Mouse (Mus musculus) forebrain, embryonic 12.5 days (tissue): ENCODE data around the gene Grap. TPM values are rescaled to one million over a fixed set of nuclear protein-coding genes. Genes with fewer than 3 reads are reported as not detected.

Experiments
- ATAC-seq: fragments of 200-750 bp; cut with Nextera tagmentation; 2 replicates; pipeline ENCODE4 v1.8.0; 2017; ENCODE audit warnings: moderate TSS enrichment; ENCODE audit not compliant: low FRiP score
- H3K27ac ChIP-seq: fragments of 300-500 bp; sonication (generic); 2 replicates; pipeline ENCODE4 v1.5.1; 2016; ENCODE audit warnings: mild to moderate bottlenecking
- H3K27me3 ChIP-seq: fragments of 300-500 bp; sonication (generic); 2 replicates; pipeline ENCODE4 v1.6.1; 2016; ENCODE audit warnings: mild to moderate bottlenecking
- H3K36me3 ChIP-seq: fragments of 300-500 bp; sonication (generic); replicated peaks from 2 replicates; pipeline ENCODE4 v1.6.1; 2016; ENCODE audit warnings: mild to moderate bottlenecking
- H3K4me1 ChIP-seq: fragments of 300-500 bp; sonication (generic); 2 replicates; pipeline ENCODE4 v1.6.1; 2016
- H3K4me2 ChIP-seq: fragments of 300-500 bp; sonication (generic); 2 replicates; pipeline ENCODE4 v1.6.1; 2016; ENCODE audit warnings: mild to moderate bottlenecking, moderate library complexity
- H3K4me3 ChIP-seq: fragments of 300-500 bp; sonication (generic); replicated peaks from 2 replicates; pipeline ENCODE4 v1.5.1; 2016; ENCODE audit warnings: mild to moderate bottlenecking
- H3K9ac ChIP-seq: fragments of 300-500 bp; sonication (generic); 2 replicates; pipeline ENCODE4 v1.6.1; 2016; ENCODE audit warnings: mild to moderate bottlenecking
- H3K9me3 ChIP-seq: fragments of 300-500 bp; sonication (generic); 2 replicates; pipeline ENCODE4 v1.6.1; 2016
- WGBS: fragments of 180-500 bp; shearing (Covaris S2); methylation state at CpG from one replicate; pipeline ENCODE4 v1.1.7; 2016; 5-methylcytosine and 5-hydroxymethylcytosine counted together
- polyA plus RNA-seq: library from polyadenylated mRNA; unstranded; fragments of >200 nt; fragmentation: Nextera tagmentation; extraction: Ambion mirVana; gene quantifications from 2 replicates; pipeline ENCODE4 v1.2.1, GENCODE M21; 2016

The Grap gene
- polyA plus RNA-seq, 1 experiment from 2014 or later, result 6.0 TPM

GRCm38 (mm10) chr11:61643184-61643961 lies 9.7 kb upstream of the Grap start:
- H3K4me1 ChIP-seq, result no peaks in the 10 kb centered on the region
- no peaks in the 10 kb centered on the region for H3K27me3 ChIP-seq
- H3K4me2 ChIP-seq, result no peak overlapping the region
- 86% methylated on average over 5 of the region's 5 CpGs for WGBS
- no peaks in the 10 kb centered on the region for H3K36me3 ChIP-seq
- no peak overlapping the region for H3K27ac ChIP-seq
- H3K4me3 ChIP-seq, result no peak overlapping the region
- no peak for ATAC-seq
- no peaks in the 10 kb centered on the region for H3K9me3 ChIP-seq
- no peak overlapping the region for H3K9ac ChIP-seq

- H3K9ac ChIP-seq, result no peak overlapping the region
- H3K4me2 ChIP-seq, result no peak overlapping the region
- no peak overlapping the region for H3K4me3 ChIP-seq
- no peaks in the 10 kb centered on the region for H3K9me3 ChIP-seq
- H3K36me3 ChIP-seq, result no peaks in the 10 kb centered on the region
- ATAC-seq, result no peak
- H3K27ac ChIP-seq, result no peak overlapping the region
- H3K4me1 ChIP-seq, result no peaks in the 10 kb centered on the region
- 72% methylated on average over 11 of the region's 11 CpGs for WGBS
- no peaks in the 10 kb centered on the region for H3K27me3 ChIP-seq
These were observed 8.3 kb upstream of the Grap start for GRCm38 (mm10) chr11:61644576-61645326.

GRCm38 (mm10) chr11:61645357-61645857 lies 7.7 kb upstream of the Grap start:
- Histone ChIP-seq H3K4me1 (no peaks in the 10 kb centered on the region), H3K36me3 (no peaks in the 10 kb centered on the region), H3K4me3 (no peak overlapping the region), H3K9me3 (no peaks in the 10 kb centered on the region), H3K9ac (no peak overlapping the region), H3K27me3 (no peaks in the 10 kb centered on the region), H3K4me2 (no peak overlapping the region), H3K27ac (no peak overlapping the region)
- no peak for ATAC-seq
- 74% methylated on average over 5 of the region's 5 CpGs for WGBS

- 59% methylated on average over 2 of the region's 2 CpGs for WGBS
- ATAC-seq, result no peak
These were observed 6.5 kb upstream of the Grap start for GRCm38 (mm10) chr11:61646499-61647039.

GRCm38 (mm10) chr11:61647110-61647910 lies 5.8 kb upstream of the Grap start:
- no peaks in the 10 kb centered on the region for H3K4me1 ChIP-seq
- no peaks in the 10 kb centered on the region for H3K36me3 ChIP-seq
- no peak for ATAC-seq
- no peaks in the 10 kb centered on the region for H3K9me3 ChIP-seq
- H3K27me3 ChIP-seq, result no peaks in the 10 kb centered on the region
- H3K27ac ChIP-seq, result no peak overlapping the region
- H3K9ac ChIP-seq, result no peak overlapping the region
- H3K4me3 ChIP-seq, result no peak overlapping the region
- H3K4me2 ChIP-seq, result no peak overlapping the region
- WGBS, result 74% methylated on average over 10 of the region's 10 CpGs

More at GRCm38 (mm10) chr11:61646499-61647039, 6.5 kb upstream of the Grap start:
- Histone ChIP-seq H3K4me1 (no peaks in the 10 kb centered on the region), H3K27me3 (no peaks in the 10 kb centered on the region), H3K9me3 (no peaks in the 10 kb centered on the region), H3K36me3 (no peaks in the 10 kb centered on the region), H3K9ac (no peak overlapping the region), H3K27ac (no peak overlapping the region), H3K4me2 (no peak overlapping the region), H3K4me3 (no peak overlapping the region)

GRCm38 (mm10) chr11:61647956-61648748 lies 4.9 kb upstream of the Grap start:
- ATAC-seq, result no peak
- H3K9ac ChIP-seq, result no peak overlapping the region
- 86% methylated on average over 6 of the region's 6 CpGs for WGBS

GRCm38 (mm10) chr11:61648749-61649115 lies 4.3 kb upstream of the Grap start:
- ATAC-seq, result no peak
- H3K4me3 ChIP-seq, result no peak overlapping the region
- no peak overlapping the region for H3K9ac ChIP-seq
- no peaks in the 10 kb centered on the region for H3K4me1 ChIP-seq
- WGBS, result 83% methylated on average over 7 of the region's 7 CpGs
- no peaks in the 10 kb centered on the region for H3K9me3 ChIP-seq
- H3K27me3 ChIP-seq, result no peaks in the 10 kb centered on the region
- H3K27ac ChIP-seq, result no peak overlapping the region
- no peaks in the 10 kb centered on the region for H3K36me3 ChIP-seq
- H3K4me2 ChIP-seq, result no peak overlapping the region

More at GRCm38 (mm10) chr11:61647956-61648748, 4.9 kb upstream of the Grap start:
- no peak overlapping the region for H3K4me3 ChIP-seq
- no peaks in the 10 kb centered on the region for H3K9me3 ChIP-seq
- H3K36me3 ChIP-seq, result no peaks in the 10 kb centered on the region
- H3K27ac ChIP-seq, result no peak overlapping the region
- H3K4me2 ChIP-seq, result no peak overlapping the region
- no peaks in the 10 kb centered on the region for H3K27me3 ChIP-seq
- no peaks in the 10 kb centered on the region for H3K4me1 ChIP-seq

- no peak for ATAC-seq
- no peak overlapping the region for H3K27ac ChIP-seq
- H3K36me3 ChIP-seq, result no peaks in the 10 kb centered on the region
- H3K4me2 ChIP-seq, result no peak overlapping the region
- H3K4me3 ChIP-seq, result no peak overlapping the region
- no peaks in the 10 kb centered on the region for H3K9me3 ChIP-seq
- no peaks in the 10 kb centered on the region for H3K27me3 ChIP-seq
- 94% methylated on average over 5 of the region's 5 CpGs for WGBS
- no peak overlapping the region for H3K9ac ChIP-seq
- no peaks in the 10 kb centered on the region for H3K4me1 ChIP-seq
These were observed 3.9 kb upstream of the Grap start for GRCm38 (mm10) chr11:61649163-61649580.

- no peak overlapping the region for H3K9ac ChIP-seq
- H3K27ac ChIP-seq, result no peak overlapping the region
- H3K4me3 ChIP-seq, result no peak overlapping the region
- H3K9me3 ChIP-seq, result no peaks in the 10 kb centered on the region
- 92% methylated on average over 4 of the region's 4 CpGs for WGBS
- H3K4me1 ChIP-seq, result no peaks in the 10 kb centered on the region
- H3K27me3 ChIP-seq, result no peaks in the 10 kb centered on the region
- H3K4me2 ChIP-seq, result no peak overlapping the region
- ATAC-seq, result no peak
- H3K36me3 ChIP-seq, result no peaks in the 10 kb centered on the region
These were observed 3.4 kb upstream of the Grap start for GRCm38 (mm10) chr11:61649626-61650025.

GRCm38 (mm10) chr11:61650470-61651265 lies 2.4 kb upstream of the Grap start:
- H3K4me2 ChIP-seq, result no peak overlapping the region
- 88% methylated on average over 9 of the region's 9 CpGs for WGBS
- ATAC-seq, result no peak

GRCm38 (mm10) chr11:61652216-61652615 lies 849 bp upstream of the Grap start:
- Histone ChIP-seq H3K9me3 (no peaks in the 10 kb centered on the region), H3K36me3 (no peaks in the 10 kb centered on the region), H3K27me3 (no peaks in the 10 kb centered on the region), H3K4me3 (no peak overlapping the region), H3K9ac (no peak overlapping the region), H3K27ac (no peak overlapping the region), H3K4me2 (no peak overlapping the region), H3K4me1 (no peaks in the 10 kb centered on the region)
- ATAC-seq, result no peak
- 94% methylated on average over 5 of the region's 5 CpGs for WGBS

More at GRCm38 (mm10) chr11:61650470-61651265, 2.4 kb upstream of the Grap start:
- H3K36me3 ChIP-seq, result no peaks in the 10 kb centered on the region
- H3K9me3 ChIP-seq, result no peaks in the 10 kb centered on the region
- H3K27ac ChIP-seq, result no peak overlapping the region
- H3K4me1 ChIP-seq, result no peaks in the 10 kb centered on the region
- H3K27me3 ChIP-seq, result no peaks in the 10 kb centered on the region
- no peak overlapping the region for H3K4me3 ChIP-seq
- H3K9ac ChIP-seq, result no peak overlapping the region
